Mouse (Mus musculus) embryonic facial prominence, embryonic 11.5 days (tissue): ENCODE measurements around the gene Esr2. TPM values are rescaled to one million over a fixed set of nuclear protein-coding genes. Genes with fewer than 3 reads are reported as not detected.
"Not testable (repeated sequence)": the region's sequence is repeated elsewhere in the genome, so short reads cannot be mapped to it uniquely, and the experiment has no call there.

Source experiments
- ATAC-seq: fragments of 200-750 bp; cut with Nextera tagmentation; replicated peaks from 2 replicates; pipeline ENCODE4 v1.8.0; 2017; ENCODE audit warnings: low read depth; ENCODE audit not compliant: insufficient number of reproducible peaks, low FRiP score, low TSS enrichment
- DNase-seq: peaks from one replicate; pipeline ENCODE4 v3.0.0-alpha.2; 2015; ENCODE audit warnings: low spot score
- H3K27ac ChIP-seq: fragments of 300-500 bp; sonication (generic); replicated peaks from 2 replicates; pipeline ENCODE4 v1.5.1; 2014; ENCODE audit warnings: mild to moderate bottlenecking, low read depth, low read length, control low read depth
- H3K27me3 ChIP-seq: fragments of 300-500 bp; sonication (generic); 2 replicates; pipeline ENCODE4 v1.6.1; 2014; ENCODE audit warnings: mild to moderate bottlenecking, low read length, moderate library complexity, mixed read lengths; ENCODE audit not compliant: control insufficient read depth, insufficient read depth
- H3K36me3 ChIP-seq: fragments of 300-500 bp; sonication (generic); replicated peaks from 2 replicates; pipeline ENCODE4 v1.6.1; 2014; ENCODE audit warnings: low read depth, mild to moderate bottlenecking, low read length, moderate library complexity, mixed read lengths; ENCODE audit not compliant: control insufficient read depth, insufficient read depth
- H3K4me1 ChIP-seq: fragments of 300-500 bp; sonication (generic); 2 replicates; pipeline ENCODE4 v1.6.1; 2014; ENCODE audit warnings: low read length, mixed read lengths; ENCODE audit not compliant: control insufficient read depth, insufficient read depth
- H3K4me2 ChIP-seq: fragments of 300-500 bp; sonication (generic); 2 replicates; pipeline ENCODE4 v1.6.1; 2014; ENCODE audit warnings: low read depth, mild to moderate bottlenecking, control low read depth, low read length, moderate library complexity
- H3K4me3 ChIP-seq: fragments of 300-500 bp; sonication (generic); 2 replicates; pipeline ENCODE4 v1.5.1; 2014; ENCODE audit warnings: low read depth, low read length, control low read depth
- H3K9ac ChIP-seq: fragments of 300-500 bp; sonication (generic); replicated peaks from 2 replicates; pipeline ENCODE4 v1.6.1; 2014; ENCODE audit warnings: mild to moderate bottlenecking, control low read depth, low read length
- H3K9me3 ChIP-seq: fragments of 300-500 bp; sonication (generic); replicated peaks from 2 replicates; pipeline ENCODE4 v1.6.1; 2016; ENCODE audit warnings: mild to moderate bottlenecking, low read length, inconsistent platforms, mixed read lengths; ENCODE audit not compliant: control insufficient read depth
- WGBS: fragments of 180-500 bp; shearing (Covaris S2); extraction: QIAGEN DNeasy Blood & Tissue Kit; methylation state at CpG from one replicate; pipeline ENCODE4 v1.1.7; 2014; 5-methylcytosine and 5-hydroxymethylcytosine counted together
- polyA plus RNA-seq: library from polyadenylated mRNA; unstranded; fragments of >200 nt; fragmentation: Nextera tagmentation; extraction: Ambion mirVana; gene quantifications from 2 replicates; pipeline ENCODE4 v1.2.1, GENCODE M21; 2014

Gene Esr2
- 0.47 and 0.62 TPM in 2 replicates for polyA plus RNA-seq

DNA sequence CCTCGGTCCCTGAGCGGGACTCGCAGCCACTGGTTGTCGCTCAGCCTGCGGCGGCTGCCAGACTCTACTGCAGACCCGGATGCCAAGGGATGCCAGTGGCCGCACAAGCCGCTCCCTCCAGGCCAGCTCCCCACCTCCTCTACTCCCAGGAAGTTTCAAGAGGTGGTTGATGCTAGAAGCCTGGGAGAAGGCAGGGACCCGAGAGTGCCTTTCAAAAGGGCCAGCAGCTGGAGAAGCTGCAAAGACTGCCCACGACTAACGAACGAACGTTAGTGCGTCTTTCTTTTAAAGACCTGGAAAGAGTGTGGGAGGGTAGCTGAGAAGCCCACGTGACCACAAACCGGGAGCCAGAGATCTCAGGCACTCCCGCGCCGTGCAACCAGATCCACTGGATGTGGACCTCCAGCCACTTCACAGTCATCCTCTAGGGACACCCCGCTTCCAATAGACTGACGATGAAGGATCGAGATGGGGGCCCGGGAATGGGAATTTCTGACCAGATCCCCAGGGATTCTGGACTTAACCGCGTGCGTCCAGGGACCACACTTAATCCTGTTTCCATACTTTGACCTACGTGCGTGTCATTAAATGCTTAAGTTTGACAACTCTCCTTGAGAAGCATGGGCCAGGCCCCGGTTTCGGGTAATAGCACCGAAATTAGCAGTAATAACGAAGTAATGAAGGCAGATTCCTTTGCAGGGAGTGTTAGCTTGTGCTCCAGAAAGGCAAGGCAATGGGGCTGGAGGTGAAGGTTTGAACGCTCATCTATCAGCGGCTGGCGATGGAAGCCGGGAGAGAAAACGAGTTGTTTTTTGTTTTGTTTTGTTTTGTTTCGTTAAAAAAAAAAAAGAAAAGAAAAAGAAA, at the start of gene Esr2:
TSS of gene Esr2 (minus strand) at position 260 of the 864 bp plus-strand sequence.
- peak within 1 kb of the TSS; percentile 38 for H3K4me3 ChIP-seq
- peak within 1 kb of the TSS; percentile 29 for H3K9ac ChIP-seq
- ATAC-seq (peak; percentile 73), DNase-seq (peak; percentile 69)
- no peaks in the 10 kb centered on the region for H3K4me1 ChIP-seq
- no peaks in the 10 kb centered on the region for H3K27me3 ChIP-seq
- H3K27ac ChIP-seq, result no peak within 1 kb of the TSS
- under 1% methylated on average over 39 of the region's 39 CpGs for WGBS
- H3K9me3 ChIP-seq, result no peaks in the 10 kb centered on the region
- H3K36me3 ChIP-seq, result no peaks in the 10 kb centered on the region
- peak within 1 kb of the TSS; percentile 88 for H3K4me2 ChIP-seq

DNA sequence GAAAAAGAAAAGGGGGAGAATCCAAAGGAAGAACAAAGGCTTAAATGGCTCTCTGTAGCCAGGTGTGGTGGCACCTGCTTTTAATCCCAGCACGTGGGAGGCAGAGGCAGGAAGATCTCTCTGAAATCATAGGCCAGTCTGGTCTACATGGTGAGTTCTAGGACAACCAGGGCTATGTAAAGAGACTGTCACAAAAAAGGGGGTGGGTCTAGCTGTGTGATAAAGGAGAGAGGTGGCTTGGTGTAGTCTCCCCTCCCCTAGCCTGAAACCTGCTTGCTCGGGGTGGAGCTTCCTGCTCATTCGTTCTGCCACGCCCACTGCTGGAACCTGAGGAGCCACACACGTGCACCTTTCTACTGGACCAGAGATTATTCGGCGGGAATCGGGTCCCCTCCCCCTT, 45.0 kb upstream of the Esr2 start:
- WGBS, result 43% methylated on average over 2 of the region's 8 CpGs
- H3K9me3 ChIP-seq, H3K36me3 ChIP-seq, H3K9ac ChIP-seq, H3K4me2 ChIP-seq, ATAC-seq, DNase-seq, H3K4me3 ChIP-seq, H3K27ac ChIP-seq, H3K4me1 ChIP-seq, H3K27me3 ChIP-seq: not testable (repeated sequence)

DNA sequence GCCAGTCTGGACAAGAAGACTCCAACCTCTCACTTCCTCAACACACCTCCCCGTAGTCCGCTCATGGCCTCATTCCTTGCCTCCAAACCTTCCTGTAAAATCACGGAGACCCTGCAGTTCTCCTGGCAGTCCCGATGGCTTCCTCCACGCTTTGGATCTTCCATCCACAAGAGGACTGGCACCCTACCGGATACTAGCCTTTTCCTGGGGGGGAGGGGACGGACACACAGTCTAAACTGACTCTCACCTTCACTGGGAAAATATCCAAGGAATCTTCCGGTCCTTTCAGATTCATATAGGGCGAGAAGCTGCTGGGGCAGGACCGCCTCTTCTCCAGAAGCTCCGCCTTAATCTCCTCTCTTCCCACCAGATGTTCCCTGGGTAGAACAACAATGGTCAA, 39.7 kb upstream of the Esr2 start:
- Histone ChIP-seq H3K27ac (no peak overlapping the region), H3K4me2 (no peak overlapping the region), H3K9ac (no peak overlapping the region), H3K9me3 (no peaks in the 10 kb centered on the region), H3K4me3 (no peak overlapping the region), H3K4me1 (no peaks in the 10 kb centered on the region), H3K27me3 (no peaks in the 10 kb centered on the region), H3K36me3 (no peaks in the 10 kb centered on the region)
- WGBS, result 78% methylated on average over 11 of the region's 11 CpGs
- DNase-seq (no peak), ATAC-seq (no peak)

DNA sequence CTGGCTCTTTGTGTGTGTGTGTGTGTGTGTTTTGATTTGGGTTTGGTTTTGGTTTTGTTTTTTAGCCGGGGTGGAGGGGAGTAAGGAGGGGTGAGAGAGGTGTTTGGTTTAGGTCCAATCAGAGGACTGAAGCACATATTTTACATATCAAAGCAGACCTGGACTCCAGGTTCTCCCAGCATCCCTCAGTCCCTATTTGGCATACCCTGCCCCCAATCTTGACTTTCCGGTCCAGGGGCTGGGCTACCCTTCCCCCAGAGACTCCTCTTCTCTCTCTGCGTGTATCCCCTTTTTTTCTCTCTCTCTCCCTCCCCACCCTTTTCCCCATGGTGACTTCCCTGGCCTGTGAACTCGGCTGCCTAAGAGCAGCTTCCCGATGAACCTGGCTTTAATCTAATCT, 38.1 kb upstream of the Esr2 start:
- Histone ChIP-seq H3K9me3 (no peaks in the 10 kb centered on the region), H3K27me3 (no peaks in the 10 kb centered on the region), H3K4me3 (no peak overlapping the region), H3K4me2 (no peak overlapping the region), H3K9ac (no peak overlapping the region), H3K27ac (no peak overlapping the region), H3K4me1 (no peaks in the 10 kb centered on the region), H3K36me3 (no peaks in the 10 kb centered on the region)
- ATAC-seq (no peak), DNase-seq (no peak)
- WGBS, result 15% methylated on average over 5 of the region's 5 CpGs

DNA sequence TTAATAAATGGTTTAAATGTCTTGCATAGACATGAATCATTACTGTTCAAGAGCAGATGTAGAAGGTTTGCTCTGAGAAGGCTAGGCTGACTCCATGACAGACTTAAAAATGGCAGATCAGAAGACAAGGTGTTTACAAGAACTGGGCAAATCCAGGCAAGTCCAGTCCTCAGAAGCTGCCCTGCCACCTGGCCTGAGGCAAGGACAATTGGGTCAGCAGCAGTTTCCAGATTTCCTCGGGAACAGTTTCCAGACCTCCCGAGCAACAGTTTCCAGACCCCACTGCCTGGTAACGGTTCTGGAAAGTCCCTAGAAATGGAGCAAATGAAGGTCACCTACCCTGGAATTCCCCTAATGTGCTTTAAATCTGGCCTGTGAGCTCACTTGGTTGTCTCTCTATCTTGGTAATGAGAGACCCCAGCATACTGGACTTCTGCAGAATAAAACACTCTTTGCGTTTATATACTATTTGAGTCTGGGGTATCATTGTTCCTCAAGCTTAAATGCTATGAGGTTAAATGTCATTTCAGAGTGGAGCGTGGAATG, 32.4 kb upstream of the Esr2 start:
- no peaks in the 10 kb centered on the region for H3K9me3 ChIP-seq
- no peaks in the 10 kb centered on the region for H3K27me3 ChIP-seq
- DNase-seq (no peak), ATAC-seq (no peak)
- no peaks in the 10 kb centered on the region for H3K4me1 ChIP-seq
- H3K4me2 ChIP-seq, result no peak overlapping the region
- 91% methylated on average over 5 of the region's 5 CpGs for WGBS
- no peak overlapping the region for H3K27ac ChIP-seq
- no peak overlapping the region for H3K4me3 ChIP-seq
- H3K36me3 ChIP-seq, result no peaks in the 10 kb centered on the region
- H3K9ac ChIP-seq, result no peak overlapping the region

DNA sequence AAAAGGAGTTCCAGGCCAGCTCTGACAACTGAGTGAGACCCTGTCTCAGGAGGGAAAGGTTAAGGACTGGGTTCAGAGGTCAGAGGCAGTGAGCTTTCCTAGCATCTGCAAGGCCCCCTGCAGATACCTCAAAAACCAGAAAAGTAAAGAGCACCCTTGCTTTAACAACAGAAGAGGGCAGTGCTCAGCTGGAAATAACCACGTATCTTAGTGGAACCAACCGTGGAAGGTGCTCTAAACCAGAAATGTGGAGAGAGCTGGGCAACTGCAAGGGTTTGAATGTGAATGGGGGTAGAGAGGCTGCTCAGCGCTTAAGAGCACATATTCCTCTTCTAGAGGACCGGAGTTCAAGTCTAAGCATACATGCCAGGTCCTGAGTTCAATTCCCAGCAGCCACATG, 23.3 kb upstream of the Esr2 start:
- no peak overlapping the region for H3K27ac ChIP-seq
- no peaks in the 10 kb centered on the region for H3K9me3 ChIP-seq
- 62% methylated on average over 4 of the region's 4 CpGs for WGBS
- no peak overlapping the region for H3K9ac ChIP-seq
- H3K36me3 ChIP-seq, result no peaks in the 10 kb centered on the region
- ATAC-seq (no peak), DNase-seq (no peak)
- H3K4me3 ChIP-seq, result no peak overlapping the region
- H3K4me2 ChIP-seq, result no peak overlapping the region
- no peaks in the 10 kb centered on the region for H3K27me3 ChIP-seq
- no peaks in the 10 kb centered on the region for H3K4me1 ChIP-seq

DNA sequence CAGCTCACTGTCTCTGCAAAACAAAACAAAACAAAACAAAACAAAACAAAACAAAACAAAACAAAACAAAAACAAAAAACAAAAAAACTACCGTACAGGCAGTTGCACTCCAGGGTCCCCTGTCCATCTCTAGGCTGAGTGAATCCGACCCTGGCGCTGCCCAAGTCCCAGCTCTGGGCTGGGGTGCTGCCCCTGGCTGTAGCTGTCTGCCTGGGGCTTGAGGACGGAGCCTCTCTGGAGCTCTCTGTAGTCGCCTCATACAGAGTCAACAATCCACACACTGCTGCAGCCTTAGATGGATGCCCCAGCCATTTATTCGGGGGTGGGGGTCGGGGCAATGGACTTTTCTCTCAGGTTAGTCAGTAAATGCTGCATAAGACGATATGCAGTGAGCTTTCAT, 20.0 kb upstream of the Esr2 start:
- Histone ChIP-seq H3K4me3 (no peak overlapping the region), H3K27ac (no peak overlapping the region), H3K4me2 (peak overlapping the region; percentile 62; the same call in 1 of the 2 replicates), H3K9ac (peak overlapping the region; percentile 55), H3K36me3 (no peaks in the 10 kb centered on the region), H3K4me1 (no peaks in the 10 kb centered on the region), H3K27me3 (no peaks in the 10 kb centered on the region), H3K9me3 (no peaks in the 10 kb centered on the region)
- 43% methylated on average over 8 of the region's 8 CpGs for WGBS
- DNase-seq (no peak), ATAC-seq (0 out of 2 replicates have a peak, but pooled peaks have one; percentile 57)

DNA sequence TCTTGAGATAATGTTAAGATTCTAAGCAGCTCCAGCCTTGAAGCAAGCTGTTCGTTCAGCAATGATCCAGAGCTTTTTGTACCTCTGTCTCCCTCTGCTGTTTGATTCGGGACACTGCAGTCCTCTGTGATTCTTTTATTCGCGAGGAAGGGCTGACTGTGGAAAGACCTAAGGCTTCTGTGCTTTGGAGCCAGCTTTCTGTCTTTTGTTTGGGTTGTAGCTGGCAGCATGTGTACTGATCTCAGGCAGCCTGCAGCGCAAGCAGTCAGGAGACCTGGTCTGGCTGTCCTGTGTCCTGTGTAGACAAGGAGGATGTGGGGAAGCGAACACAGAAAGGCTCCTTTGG, 19.6 kb upstream of the Esr2 start:
- Histone ChIP-seq H3K4me2 (peak overlapping the region; percentile 62), H3K4me3 (peak overlapping the region; percentile 24; the same call in 1 of the 2 replicates), H3K9ac (peak overlapping the region; percentile 55), H3K27ac (no peak overlapping the region), H3K9me3 (no peaks in the 10 kb centered on the region), H3K27me3 (no peaks in the 10 kb centered on the region), H3K36me3 (no peaks in the 10 kb centered on the region), H3K4me1 (no peaks in the 10 kb centered on the region)
- DNase-seq (peak; percentile 90), ATAC-seq (peak; percentile 72)
- 7% methylated on average over 6 of the region's 6 CpGs for WGBS
